Mouse (Mus musculus) midbrain, embryonic 12.5 days (tissue): ENCODE results near the gene Tuft1. TPM values are rescaled to one million over a fixed set of nuclear protein-coding genes. Genes with fewer than 3 reads are reported as not detected.
"Not testable (repeated sequence)": the region's sequence is repeated elsewhere in the genome, so short reads cannot be mapped to it uniquely, and the experiment has no call there.

Source experiments
- ATAC-seq: fragments of 200-750 bp; cut with Nextera tagmentation; 2 replicates; pipeline ENCODE4 v1.8.0; 2017; ENCODE audit warnings: low read depth, moderate TSS enrichment, moderate library complexity; ENCODE audit not compliant: low FRiP score
- H3K27ac ChIP-seq: fragments of 300-500 bp; sonication (generic); replicated peaks from 2 replicates; pipeline ENCODE4 v1.5.1; 2016; ENCODE audit warnings: mild to moderate bottlenecking
- H3K27me3 ChIP-seq: fragments of 300-500 bp; sonication (generic); 2 replicates; pipeline ENCODE4 v1.6.1; 2016; ENCODE audit warnings: mild to moderate bottlenecking
- H3K36me3 ChIP-seq: fragments of 300-500 bp; sonication (generic); 2 replicates; pipeline ENCODE4 v1.6.1; 2016
- H3K4me1 ChIP-seq: fragments of 300-500 bp; sonication (generic); 2 replicates; pipeline ENCODE4 v1.6.1; 2016
- H3K4me2 ChIP-seq: fragments of 300-500 bp; sonication (generic); replicated peaks from 2 replicates; pipeline ENCODE4 v1.6.1; 2016; ENCODE audit warnings: mild to moderate bottlenecking, moderate library complexity
- H3K4me3 ChIP-seq: fragments of 300-500 bp; sonication (generic); 2 replicates; pipeline ENCODE4 v1.5.1; 2016; ENCODE audit warnings: mild to moderate bottlenecking
- H3K9ac ChIP-seq: fragments of 300-500 bp; sonication (generic); replicated peaks from 2 replicates; pipeline ENCODE4 v1.6.1; 2016; ENCODE audit warnings: mild to moderate bottlenecking, moderate library complexity
- H3K9me3 ChIP-seq: fragments of 300-500 bp; sonication (generic); 2 replicates; pipeline ENCODE4 v1.6.1; 2016; ENCODE audit warnings: mild to moderate bottlenecking
- WGBS: fragments of 180-500 bp; shearing (Covaris S2); methylation state at CpG from one replicate; pipeline ENCODE4 v1.1.7; 2016; 5-methylcytosine and 5-hydroxymethylcytosine counted together
- polyA plus RNA-seq: library from polyadenylated mRNA; unstranded; fragments of >200 nt; fragmentation: Nextera tagmentation; extraction: Ambion mirVana; gene quantifications from 2 replicates; pipeline ENCODE4 v1.2.1, GENCODE M21; 2016

Gene Tuft1
- polyA plus RNA-seq: 3.2 and 4.1 TPM in 2 replicates

DNA sequence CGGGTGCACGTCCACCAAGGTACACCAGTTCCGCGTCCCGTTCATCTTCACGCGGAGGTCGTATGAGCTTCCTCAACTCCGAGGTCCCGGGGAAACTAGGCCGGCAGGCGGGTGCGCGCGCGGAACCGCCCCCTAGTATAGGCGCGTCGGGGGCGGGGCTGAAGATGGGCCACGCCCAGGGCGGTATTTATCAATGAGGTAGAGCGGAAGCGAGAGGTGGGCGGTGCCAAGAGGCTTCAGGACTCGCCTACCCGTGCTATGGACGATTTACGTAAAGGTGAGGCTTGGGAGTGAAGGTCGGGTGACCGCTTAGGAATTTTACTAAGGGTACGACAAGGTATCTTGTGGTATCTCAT, at the start of gene Tuft1:
Gene Tuft1, minus strand, starts transcription at position 133 of the 356 bp plus-strand sequence.
- H3K36me3 ChIP-seq, H3K4me1 ChIP-seq, H3K9me3 ChIP-seq, H3K27ac ChIP-seq, H3K9ac ChIP-seq: not testable (repeated sequence)
- 0% methylated on average over 20 of the region's 33 CpGs for WGBS
- ATAC-seq: peak; percentile 90
- H3K4me3 ChIP-seq: peak within 1 kb of the TSS; percentile 38
- peaks cover 21% of the 10 kb centered on the region for H3K27me3 ChIP-seq
- H3K4me2 ChIP-seq: peak within 1 kb of the TSS; percentile 55

DNA sequence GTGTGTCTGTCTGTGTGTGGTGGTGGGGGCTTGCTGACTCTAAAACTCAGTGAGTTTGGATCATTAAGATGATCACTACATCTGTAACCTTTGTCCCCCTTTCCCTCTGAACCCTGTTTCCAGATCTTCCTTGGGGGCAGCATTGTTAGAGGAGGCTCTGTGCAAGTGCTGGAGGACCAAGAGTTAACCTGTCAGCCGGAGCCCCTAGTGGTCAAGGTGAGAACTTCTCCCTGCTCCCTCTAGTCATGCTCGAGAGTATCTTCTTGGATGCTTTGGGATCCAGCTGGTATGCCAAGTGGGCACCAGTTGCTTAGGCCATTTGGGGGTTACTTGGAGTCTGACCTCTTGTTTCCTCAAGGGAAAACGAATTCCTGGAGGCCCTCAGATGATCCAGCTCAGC, 44.7 kb upstream of the Tuft1 start:
- 32% methylated on average over 3 of the region's 3 CpGs for WGBS
- not testable (repeated sequence) for H3K9ac ChIP-seq, H3K4me3 ChIP-seq, H3K36me3 ChIP-seq, H3K27me3 ChIP-seq, H3K9me3 ChIP-seq, H3K27ac ChIP-seq, ATAC-seq, H3K4me2 ChIP-seq, H3K4me1 ChIP-seq

- 85% methylated on average over 3 of the region's 3 CpGs for WGBS
- H3K36me3 ChIP-seq: no peaks in the 10 kb centered on the region
- H3K4me1 ChIP-seq: no peaks in the 10 kb centered on the region
- H3K9ac ChIP-seq: no peak overlapping the region
- no peak overlapping the region for H3K4me2 ChIP-seq
- H3K27ac ChIP-seq: no peak overlapping the region
- no peaks in the 10 kb centered on the region for H3K27me3 ChIP-seq
- no peak overlapping the region for H3K4me3 ChIP-seq
- ATAC-seq: no peak
- H3K9me3 ChIP-seq: 0 out of 2 replicates have a peak, but pooled peaks cover under 1% of the 10 kb centered on the region
Measured at GRCm38 (mm10) chr3:94702856-94703255, 44.2 kb upstream of the Tuft1 start.

- not testable (repeated sequence) for H3K27ac ChIP-seq, H3K4me1 ChIP-seq, ATAC-seq, H3K9me3 ChIP-seq, H3K36me3 ChIP-seq, H3K4me2 ChIP-seq, H3K4me3 ChIP-seq, H3K9ac ChIP-seq, H3K27me3 ChIP-seq
- 83% methylated on average over 7 of the region's 7 CpGs for WGBS
Measured at GRCm38 (mm10) chr3:94702163-94702810, 43.6 kb upstream of the Tuft1 start.

DNA sequence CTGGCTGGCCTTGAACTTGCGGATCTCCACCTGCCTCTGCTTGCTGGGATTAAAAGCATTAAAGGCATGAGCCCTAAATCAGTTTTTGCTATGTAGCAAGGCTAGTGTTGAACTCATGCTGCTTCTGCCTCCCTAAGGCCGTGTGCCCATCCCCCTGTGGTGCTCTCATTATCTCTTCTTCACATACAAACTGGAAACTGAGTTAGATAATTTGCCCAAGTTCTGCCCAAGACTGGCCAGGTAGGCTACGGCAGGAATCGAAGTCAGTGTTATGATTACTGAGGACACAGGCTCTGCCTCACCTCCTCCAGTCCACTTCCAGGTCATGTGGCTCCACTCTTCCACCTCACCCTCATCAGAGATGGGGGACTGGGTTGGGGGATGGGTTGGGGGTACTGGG, 37.6 kb upstream of the Tuft1 start:
- not testable (repeated sequence) for H3K9me3 ChIP-seq, H3K4me3 ChIP-seq, H3K27ac ChIP-seq, H3K4me2 ChIP-seq, H3K4me1 ChIP-seq, ATAC-seq, H3K9ac ChIP-seq, H3K36me3 ChIP-seq, H3K27me3 ChIP-seq
- WGBS: 88% methylated on average over 4 of the region's 4 CpGs

DNA sequence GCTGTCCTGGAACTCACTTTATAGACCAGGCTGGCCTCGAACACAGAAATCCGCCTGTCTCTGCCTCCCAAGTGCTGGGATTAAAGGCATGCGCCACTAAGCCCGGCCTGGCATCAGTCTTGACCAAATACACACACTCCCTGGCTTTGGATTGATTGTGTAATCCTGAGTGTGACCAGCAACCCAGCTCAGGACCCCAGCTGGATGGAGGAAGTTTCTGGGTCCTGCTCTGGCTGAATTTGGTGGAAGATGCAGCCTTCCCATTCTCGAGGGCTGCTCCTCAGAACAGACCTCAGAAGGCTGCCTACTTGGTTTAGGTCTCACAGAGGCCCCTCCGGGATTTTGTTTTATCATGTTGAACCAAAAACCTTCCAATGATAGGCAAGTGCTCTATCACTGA, 36.9 kb upstream of the Tuft1 start:
- ATAC-seq, H3K4me1 ChIP-seq, H3K9ac ChIP-seq, H3K4me3 ChIP-seq, H3K9me3 ChIP-seq, H3K27me3 ChIP-seq, H3K4me2 ChIP-seq, H3K27ac ChIP-seq, H3K36me3 ChIP-seq: not testable (repeated sequence)
- WGBS: 89% methylated on average over 6 of the region's 6 CpGs

DNA sequence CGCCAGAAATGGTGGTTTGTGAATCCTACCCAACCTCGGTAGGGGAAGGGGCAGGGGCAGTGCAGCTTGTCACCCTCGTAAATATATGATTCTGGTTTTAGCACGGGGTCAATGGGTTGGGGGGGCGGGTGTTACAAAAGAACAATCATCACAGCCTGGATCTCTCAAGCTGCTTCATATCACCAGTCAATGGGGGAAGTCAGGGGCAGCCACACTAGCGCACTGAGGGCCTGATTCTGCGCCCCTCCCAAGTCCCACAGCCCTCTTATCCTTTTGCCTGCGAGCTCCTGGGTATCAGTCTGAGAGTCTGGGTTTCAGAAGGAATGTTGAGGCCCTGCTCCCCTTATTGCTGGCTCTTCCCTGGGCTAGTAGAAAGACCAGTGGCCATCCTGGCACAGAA, 35.2 kb upstream of the Tuft1 start:
- not testable (repeated sequence) for H3K27ac ChIP-seq, H3K9me3 ChIP-seq, H3K9ac ChIP-seq, H3K36me3 ChIP-seq, ATAC-seq, H3K4me1 ChIP-seq, H3K27me3 ChIP-seq, H3K4me3 ChIP-seq, H3K4me2 ChIP-seq
- WGBS: 72% methylated on average over 5 of the region's 8 CpGs

- H3K4me2 ChIP-seq: no peak within 1 kb of the TSS
- H3K36me3 ChIP-seq: no peaks in the 10 kb centered on the region
- ATAC-seq: no peak
- no peaks in the 10 kb centered on the region for H3K9me3 ChIP-seq
- H3K9ac ChIP-seq: no peak within 1 kb of the TSS
- no peaks in the 10 kb centered on the region for H3K4me1 ChIP-seq
- 83% methylated on average over 5 of the region's 5 CpGs for WGBS
- no peak within 1 kb of the TSS for H3K27ac ChIP-seq
- H3K27me3 ChIP-seq: no peaks in the 10 kb centered on the region
- H3K4me3 ChIP-seq: no peak within 1 kb of the TSS
Measured at GRCm38 (mm10) chr3:94693329-94693825, 34.7 kb upstream of the Tuft1 start, which contains the start of gene Selenbp2. Gene Selenbp2 (plus strand): TSS chr3:94693556.

- H3K27ac ChIP-seq, H3K27me3 ChIP-seq, H3K9ac ChIP-seq, H3K4me2 ChIP-seq, H3K4me1 ChIP-seq, H3K36me3 ChIP-seq, H3K4me3 ChIP-seq, ATAC-seq, H3K9me3 ChIP-seq: not testable (repeated sequence)
- WGBS: 89% methylated on average over 4 of the region's 4 CpGs
Measured at GRCm38 (mm10) chr3:94691694-94692093, 33.0 kb upstream of the Tuft1 start.

GRCm38 (mm10) chr3:94690616-94691247, 32.1 kb upstream of the Tuft1 start:
- H3K9me3 ChIP-seq: no peaks in the 10 kb centered on the region
- no peak overlapping the region for H3K27ac ChIP-seq
- H3K4me1 ChIP-seq: no peaks in the 10 kb centered on the region
- H3K27me3 ChIP-seq: no peaks in the 10 kb centered on the region
- H3K36me3 ChIP-seq: no peaks in the 10 kb centered on the region
- no peak for ATAC-seq
- no peak overlapping the region for H3K9ac ChIP-seq
- no peak overlapping the region for H3K4me2 ChIP-seq
- H3K4me3 ChIP-seq: no peak overlapping the region

DNA sequence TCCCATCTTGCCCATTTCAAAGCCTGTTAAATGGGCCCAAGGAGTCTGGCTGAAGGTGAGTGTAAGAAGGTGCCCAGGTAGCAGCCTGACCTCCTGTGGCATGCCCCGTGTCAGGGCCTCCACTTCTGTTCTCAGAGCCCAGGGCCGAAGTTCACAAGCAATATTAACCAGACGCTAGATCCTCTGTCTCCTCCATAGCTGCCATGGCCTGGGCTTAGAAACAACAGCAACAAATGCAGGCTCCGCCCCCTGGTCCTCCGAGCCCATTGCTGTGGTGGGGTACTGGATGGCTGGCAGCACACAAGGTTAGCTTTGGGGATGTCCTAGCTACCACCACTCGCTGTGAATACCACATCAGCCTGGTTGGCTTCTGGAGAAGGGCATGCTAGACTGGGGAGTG, 31.5 kb upstream of the Tuft1 start:
- ATAC-seq, H3K4me2 ChIP-seq, H3K27ac ChIP-seq, H3K27me3 ChIP-seq, H3K36me3 ChIP-seq, H3K9ac ChIP-seq, H3K4me1 ChIP-seq, H3K4me3 ChIP-seq, H3K9me3 ChIP-seq: not testable (repeated sequence)
- WGBS: 62% methylated on average over 6 of the region's 6 CpGs

DNA sequence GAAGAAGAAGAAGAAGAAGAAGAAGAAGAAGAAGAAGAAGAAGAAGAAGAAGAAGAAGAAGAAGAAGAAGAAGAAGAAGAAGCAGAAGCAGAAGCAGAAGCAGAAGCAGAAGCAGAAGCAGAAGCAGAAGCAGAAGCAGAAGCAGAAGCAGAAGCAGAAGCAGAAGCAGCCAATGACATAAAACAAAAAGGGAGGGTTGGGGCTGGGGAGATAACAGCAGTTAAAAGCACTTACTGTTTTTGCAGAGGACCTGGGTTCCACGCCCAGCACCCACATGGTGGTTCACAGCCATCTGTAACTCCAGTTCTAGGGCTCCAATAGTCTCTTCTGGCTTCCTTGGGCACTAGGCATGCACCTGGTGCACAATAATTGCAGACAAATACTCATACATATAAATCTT, 30.5 kb upstream of the Tuft1 start:
- 60% methylated on average over 1 of the region's 1 CpGs for WGBS

DNA sequence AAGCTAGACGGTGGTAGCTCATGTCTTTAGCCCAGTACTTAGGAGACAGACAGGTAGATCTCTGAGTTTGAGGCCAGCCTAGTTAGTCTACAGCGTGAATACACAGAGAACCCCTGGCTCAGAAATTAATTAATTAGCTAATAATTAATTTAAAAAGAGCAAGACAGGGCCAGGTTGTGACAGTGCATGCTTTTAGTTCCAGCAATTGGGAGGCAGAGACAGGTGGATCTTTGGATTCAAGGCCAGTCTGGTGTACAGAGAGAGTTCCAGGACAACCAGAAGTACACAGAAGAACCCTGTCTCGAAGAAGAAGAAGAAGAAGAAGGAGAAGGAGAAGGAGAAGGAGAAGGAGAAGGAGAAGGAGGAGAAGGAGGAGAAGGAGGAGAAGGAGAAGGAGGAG, 30.0 kb upstream of the Tuft1 start:
- H3K9ac ChIP-seq, H3K27ac ChIP-seq, H3K9me3 ChIP-seq, H3K4me3 ChIP-seq, ATAC-seq, H3K4me2 ChIP-seq, H3K4me1 ChIP-seq, H3K36me3 ChIP-seq, H3K27me3 ChIP-seq: not testable (repeated sequence)
- WGBS: 70% methylated on average over 3 of the region's 3 CpGs

More for the DNA sequence above, 30.5 kb upstream of the Tuft1 start:
- not testable (repeated sequence) for H3K9ac ChIP-seq, H3K27me3 ChIP-seq, H3K4me3 ChIP-seq, H3K27ac ChIP-seq, H3K9me3 ChIP-seq, H3K4me2 ChIP-seq, H3K36me3 ChIP-seq, ATAC-seq, H3K4me1 ChIP-seq
